Mouse (Mus musculus) left cerebral cortex, postnatal 14 days (tissue): ENCODE data around the gene Adgrg6. TPM values are rescaled to one million over a fixed set of nuclear protein-coding genes. Genes with fewer than 3 reads are reported as not detected.
A peak's percentile ranks its signal among the peaks of the same experiment; 100 is the strongest.

ENCODE experiments used
- DNase-seq, 2 experiments: peaks; one replicate each; pipeline ENCODE4 v3.0.0; 2021 to 2022; ENCODE audit warnings: low spot score in 2 of 2, mixed read lengths in 1 of 2
- intact Hi-C: fragments of 180-260 bp; cut with DNase I; formaldehyde crosslinking; loops from one replicate; pipeline ENCODE4 v1.15.1; 2025
- total RNA-seq, 2 experiments: library from RNA; stranded (reverse); gene quantifications; 2 replicates each; pipeline ENCODE4 v1.2.3; 2021

The Adgrg6 gene
- total RNA-seq, 2 experiments from 2014 or later: 3.1 to 3.4 TPM

DNA sequence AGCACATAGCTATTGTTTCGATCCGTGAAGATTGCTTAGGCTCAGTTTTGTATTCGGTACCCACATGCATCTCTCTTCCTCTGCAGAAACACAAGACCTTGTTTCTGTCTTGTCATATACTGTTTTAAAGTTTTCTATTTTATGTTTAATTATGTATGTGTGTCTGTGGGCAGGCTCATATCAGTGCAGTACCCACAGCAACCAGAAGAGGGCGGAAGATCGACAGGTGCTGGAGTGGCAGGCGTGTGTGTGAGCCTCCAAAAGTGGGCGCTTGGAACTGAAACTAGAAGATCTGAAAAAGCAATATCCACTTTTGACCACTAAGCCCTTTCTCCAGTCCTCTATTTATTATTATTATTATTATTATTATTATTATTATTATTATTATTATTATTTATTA lies 95.4 kb downstream of the Adgrg6 start:
- intact Hi-C loops: no loop called here
- no peak for DNase-seq

DNA sequence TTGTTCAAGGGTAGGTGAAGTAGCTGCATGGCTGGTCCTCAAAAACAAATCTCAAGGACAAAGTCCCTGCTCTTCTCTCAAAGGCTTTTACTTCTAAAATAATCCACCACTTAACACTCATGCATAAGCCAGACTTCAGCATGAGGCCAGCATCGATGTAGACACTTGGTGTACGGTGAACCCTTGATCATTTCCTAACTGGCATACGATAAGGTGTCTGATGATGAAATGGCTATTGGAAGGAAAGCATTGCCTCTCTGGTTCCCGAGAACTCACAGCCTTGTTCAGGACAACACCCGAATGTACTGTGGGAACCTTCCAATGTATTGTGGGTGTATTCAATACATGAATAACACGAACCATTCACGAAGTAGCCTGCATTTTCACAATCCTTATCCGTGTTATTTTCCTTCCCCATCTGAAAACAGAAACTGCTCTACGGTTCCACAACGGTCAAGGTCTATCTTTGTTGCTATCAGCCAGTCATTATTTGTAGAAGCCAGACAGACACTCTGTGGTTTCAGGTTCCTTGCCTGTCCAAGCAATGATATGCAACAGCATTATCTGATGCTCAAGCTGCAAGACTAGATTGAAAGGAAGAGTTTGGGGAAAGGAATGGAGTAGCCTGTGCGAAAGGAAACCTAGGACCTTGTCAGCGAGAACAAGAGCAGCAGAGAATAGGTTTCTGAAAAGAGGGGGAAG lies 99.7 kb downstream of the Adgrg6 start:
- no peak for DNase-seq
- intact Hi-C loops: no loop called here

DNA sequence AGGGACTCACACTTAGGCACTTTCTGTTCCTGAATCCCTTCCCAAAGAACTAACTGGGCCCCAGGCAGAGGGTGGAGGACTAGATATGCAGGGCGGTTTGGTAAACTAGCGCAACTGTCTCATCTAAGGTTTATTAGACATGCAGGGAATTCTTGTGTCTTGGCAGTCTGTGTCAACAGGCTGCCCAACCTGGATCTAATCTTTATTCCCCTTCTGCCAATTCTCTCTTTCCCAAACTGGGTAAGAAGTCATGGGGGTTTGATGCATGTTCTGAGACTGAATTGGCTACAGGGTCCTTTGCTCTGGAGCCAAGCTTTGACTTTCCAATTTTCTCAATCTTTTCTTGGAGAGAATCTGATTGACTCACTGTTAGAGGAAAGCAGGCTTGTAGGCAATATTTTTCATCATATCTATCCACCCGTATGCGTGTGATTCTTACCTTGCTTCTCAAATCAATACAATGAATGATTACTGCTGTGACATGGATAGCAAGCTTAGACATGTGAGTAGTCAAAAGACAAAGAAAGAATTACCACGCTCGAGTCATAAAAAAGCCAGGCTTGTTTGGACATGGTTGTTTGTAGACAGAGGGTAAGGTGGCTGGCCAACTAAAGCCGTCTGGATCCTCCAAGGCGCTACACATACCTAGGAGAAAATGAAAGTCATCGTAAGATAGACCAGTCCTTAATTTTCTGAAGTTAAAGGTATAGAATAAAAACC lies 104.4 kb downstream of the Adgrg6 start:
- no peak for DNase-seq
- intact Hi-C loops: no loop called here

DNA sequence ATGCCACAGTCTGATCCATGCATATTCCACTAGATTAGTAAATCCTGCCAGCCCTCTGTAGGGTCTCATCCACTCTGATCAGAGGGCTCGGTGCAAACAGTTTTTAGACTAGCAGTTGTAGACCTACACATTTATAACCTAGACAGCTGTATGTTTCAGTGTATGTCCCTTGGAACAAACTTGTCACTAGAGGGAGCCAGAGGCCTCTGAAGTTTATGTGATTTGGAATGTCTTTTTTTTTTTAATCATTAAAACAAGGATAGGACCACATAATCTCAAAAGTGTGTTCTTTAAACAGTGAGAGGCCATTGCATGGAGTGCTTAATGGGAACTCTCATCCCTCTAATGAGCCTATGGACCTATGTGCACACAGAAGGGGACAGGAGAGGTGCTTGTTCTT lies 141.4 kb downstream of the Adgrg6 start:
- intact Hi-C loops: loop anchor here (2.0 kb wide), 1 partner anchor 301 kb away; the partner anchor contains the start of genes Nmbr and Vta1
- DNase-seq: peak; percentile 65 to 83

DNA sequence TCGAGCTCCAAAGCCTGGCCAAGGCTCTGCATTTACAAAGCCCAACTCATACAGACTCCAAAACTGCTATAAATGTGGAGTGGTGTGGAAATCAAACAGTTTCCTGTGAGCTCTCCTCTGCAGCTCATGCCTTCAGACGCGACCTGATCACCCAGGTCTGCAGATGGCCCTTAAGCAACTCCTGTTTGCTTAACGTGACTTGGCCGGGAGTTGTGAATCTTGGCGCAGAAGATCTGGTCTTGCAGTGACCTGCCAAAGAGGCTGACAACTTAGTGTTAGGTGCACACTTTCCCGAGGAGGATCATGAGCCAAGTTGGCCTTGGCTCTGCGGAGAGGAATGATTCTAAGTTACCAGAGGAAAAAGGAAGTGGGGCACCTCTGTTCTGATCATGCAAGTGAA lies 143.7 kb downstream of the Adgrg6 start:
- intact Hi-C loops: no loop called here

DNA sequence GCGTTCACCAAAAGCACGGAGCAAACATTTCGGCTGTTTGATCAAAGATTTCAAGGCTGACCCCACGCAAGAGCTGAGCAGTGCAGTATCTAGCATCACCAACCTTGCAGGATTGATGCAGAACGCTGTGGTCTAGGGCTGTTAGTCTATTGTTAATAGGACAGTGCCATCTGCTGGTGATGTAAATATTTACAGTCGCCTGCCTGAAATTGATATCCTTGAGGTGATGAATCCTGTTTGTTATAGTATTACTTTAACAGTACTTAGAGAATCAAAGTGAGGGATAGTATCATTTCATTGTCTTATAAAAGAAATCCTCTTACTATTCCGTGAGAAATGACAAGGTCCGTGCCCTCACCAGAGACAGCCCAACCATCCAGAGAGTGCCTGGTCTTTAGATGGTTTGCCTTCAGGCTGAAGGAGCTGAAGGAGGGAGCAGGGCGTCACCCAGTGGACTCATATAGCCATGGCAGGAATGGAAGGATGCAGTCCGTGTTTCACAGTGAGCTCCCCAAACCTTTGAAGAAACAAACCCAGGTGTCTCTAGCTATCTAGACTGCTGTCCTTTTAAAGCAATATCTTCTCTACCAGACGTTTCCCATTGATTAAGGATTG lies 154.3 kb downstream of the Adgrg6 start:
- DNase-seq: peak; percentile 89 to 93
- intact Hi-C loops: loop anchor here (2.0 to 10.0 kb wide), 4 partner anchors 246 to 826 kb away; partner anchors contain the start of genes Aig1 and Hivep2

More for the DNA sequence above, 143.7 kb downstream of the Adgrg6 start:
- DNase-seq: no peak

DNA sequence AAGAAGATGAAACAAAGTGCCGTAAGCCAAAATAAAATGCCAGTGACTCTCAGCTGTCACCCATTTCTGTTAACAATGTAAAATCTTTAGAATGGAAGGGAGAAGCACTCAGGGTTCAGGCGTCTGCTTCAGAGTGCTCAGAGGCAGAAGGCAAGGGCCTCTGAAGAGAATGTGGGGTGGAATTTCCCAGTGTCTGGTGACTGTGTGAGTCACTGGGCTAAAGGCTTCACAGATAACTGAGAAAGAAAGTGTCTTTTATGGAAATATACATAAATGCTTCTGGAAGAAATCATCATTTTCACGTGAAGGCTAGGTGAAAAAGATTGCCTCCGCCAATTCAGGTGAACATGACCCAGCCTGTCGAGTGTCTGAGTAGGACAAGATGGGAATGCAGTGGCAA lies 159.9 kb downstream of the Adgrg6 start:
- intact Hi-C loops: loop anchor here (5.0 kb wide), 1 partner anchor 173 kb away; no protein-coding TSS in a partner anchor
- DNase-seq: no peak

DNA sequence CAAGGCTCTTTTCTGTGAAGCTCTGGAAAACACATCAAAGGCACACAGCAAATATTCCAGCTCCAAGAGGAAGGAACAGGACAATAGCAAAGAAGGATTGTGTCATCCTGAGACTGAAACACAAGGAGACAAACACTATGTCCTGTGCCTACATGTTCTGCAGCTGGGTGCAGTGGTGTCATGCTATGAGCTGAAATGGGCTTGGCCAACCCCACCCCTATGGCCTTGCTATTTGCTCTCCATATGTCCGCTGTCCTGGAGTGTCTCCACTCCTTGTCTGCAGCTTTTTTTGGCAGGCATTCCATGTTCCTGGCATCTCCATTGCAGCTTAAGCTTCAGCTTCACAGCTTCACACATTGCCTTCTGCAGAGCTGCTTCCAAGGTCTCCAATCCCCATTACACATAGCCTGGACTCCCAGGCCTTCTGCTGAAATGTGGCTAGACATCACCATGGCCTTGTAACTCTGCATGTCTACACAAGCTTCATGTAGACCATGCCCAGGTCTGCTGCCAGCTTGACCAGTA lies 180.3 kb downstream of the Adgrg6 start:
- intact Hi-C loops: no loop called here
- no peak for DNase-seq

DNA sequence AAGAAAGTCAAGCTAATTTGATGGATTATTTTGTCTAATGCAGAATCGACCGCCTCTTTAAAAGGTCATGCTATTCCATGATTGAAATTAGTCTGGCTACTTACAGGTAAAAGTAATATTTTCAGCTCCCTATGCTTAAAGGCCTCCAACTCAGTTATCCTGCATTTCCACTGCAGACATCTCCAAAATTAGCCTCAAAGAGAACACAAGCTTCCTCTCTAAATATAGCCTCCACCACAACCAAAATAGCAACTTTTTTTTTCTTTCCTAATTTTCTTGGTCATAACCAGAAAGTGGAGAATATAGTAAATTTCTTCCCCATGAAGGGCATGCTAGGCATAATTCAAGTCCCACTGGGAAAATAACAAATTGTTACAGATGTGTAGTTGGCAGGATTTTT lies 182.2 kb downstream of the Adgrg6 start:
- no peak for DNase-seq
- intact Hi-C loops: no loop called here

DNA sequence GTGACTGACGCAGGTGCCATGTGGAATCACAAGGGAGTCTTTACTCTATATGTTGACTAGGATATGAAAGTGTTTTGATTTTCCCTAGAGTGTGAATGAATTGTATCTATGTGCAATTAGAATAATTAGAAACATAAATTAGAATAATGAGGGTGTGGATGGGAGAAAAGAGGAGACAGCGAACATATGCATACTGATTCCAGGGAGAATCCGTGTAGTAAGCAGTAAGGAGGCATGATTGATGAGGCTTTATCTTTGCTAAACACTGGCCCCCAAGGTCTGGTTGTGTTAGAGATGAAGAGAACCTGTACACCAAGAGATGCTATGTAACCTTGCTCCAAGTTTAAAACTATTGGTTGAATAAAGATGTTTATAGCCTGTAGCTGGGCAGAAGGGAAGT lies 187.2 kb downstream of the Adgrg6 start:
- no peak for DNase-seq
- intact Hi-C loops: no loop called here

Other genes starting within 250 kb of the Adgrg6 start
- gene Vta1, start 159.9 kb upstream of the Adgrg6 start, total RNA-seq: 10 to 100 TPM; 68.9 to 79.7 TPM
- gene Nmbr, start 159.9 kb upstream of the Adgrg6 start, total RNA-seq: 1 to 10 TPM; 2.8 to 6.0 TPM
- not detected for gene Gje1, start 172.6 kb upstream of the Adgrg6 start, total RNA-seq